Mouse (Mus musculus) liver, postnatal 0 days (tissue): Measurements from ENCODE around the gene Car11.

ENCODE experiments used
- CTCF ChIP-seq: sonication (generic); IDR thresholded peaks from 2 replicates; pipeline ENCODE4 v1.5.1; 2016; ENCODE audit warnings: antibody characterized with exemption, low read depth
- EP300 ChIP-seq: IDR thresholded peaks from 2 replicates; pipeline ENCODE4 v1.6.1; 2016; ENCODE audit warnings: antibody characterized with exemption, low read depth, mild to moderate bottlenecking

GRCm38 (mm10) chr7:45681046-45681736, 18.5 kb upstream of the Car11 start:
- TF ChIP-seq CTCF (no peak), EP300 (no peak)
